Mouse (Mus musculus): ENCODE data around the gene 1700018B08Rik. TPM values are rescaled to one million over a fixed set of nuclear protein-coding genes. Genes with fewer than 3 reads are reported as not detected.
A peak's percentile ranks its signal among the peaks of the same experiment; 100 is the strongest.

Gene 1700018B08Rik
- total and polyA plus RNA-seq, 2 experiments, result not detected

DNA sequence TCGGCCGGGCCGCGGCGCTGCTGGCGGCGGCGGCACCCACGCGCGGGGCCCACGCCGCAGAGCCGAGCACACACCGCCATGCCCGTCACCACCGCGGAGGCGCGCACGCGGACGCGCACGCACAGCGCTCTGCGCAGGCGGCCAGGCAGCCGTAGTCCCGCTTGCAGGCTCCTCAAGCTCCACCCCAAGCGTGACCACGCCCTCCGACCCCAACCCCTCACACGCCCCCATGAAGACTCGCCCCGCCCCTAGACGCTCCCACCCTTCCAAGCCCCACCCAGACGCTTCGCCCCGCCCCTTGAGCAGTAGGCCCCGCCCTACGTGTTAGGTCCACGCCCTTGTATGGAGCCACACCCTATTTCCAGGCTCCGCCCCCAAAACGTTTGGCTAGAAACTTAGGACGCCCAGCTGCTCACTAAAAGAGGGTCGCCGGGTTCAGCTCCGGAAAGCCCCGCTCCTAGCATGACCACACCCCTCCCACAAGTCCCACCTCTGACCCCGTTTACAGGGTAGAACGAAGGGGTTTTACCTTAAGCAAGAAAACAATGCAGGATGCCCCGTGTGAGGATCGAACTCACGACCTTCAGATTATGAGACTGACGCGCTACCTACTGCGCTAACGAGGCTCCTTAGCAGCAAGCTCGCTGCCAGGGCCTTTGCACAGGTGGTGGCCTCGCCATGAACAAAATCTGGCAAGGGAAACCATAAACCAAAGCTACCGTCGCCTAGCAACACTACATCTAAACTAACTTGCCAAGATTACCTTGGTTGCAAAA, 34.7 kb upstream of the 1700018B08Rik start, which contains the start of gene Fbxo31:
Gene Fbxo31, minus strand, starts transcription at position 131 of the 776 bp plus-strand sequence.
- H3K9ac ChIP-seq (ENCODE audit: low read depth, low read length), result peak within 1 kb of the TSS; percentile 94
- DNase-seq (ENCODE audit: extremely low read depth, low read depth, low spot score), result peak; percentile 99
- peaks cover 33% of the 10 kb centered on the region; the same call in 1 of the 2 replicates for H3K79me2 ChIP-seq (ENCODE audit: control insufficient read depth, insufficient read depth, low read length)
- no peaks in the 10 kb centered on the region for H3K36me3 ChIP-seq (ENCODE audit: control insufficient read depth, insufficient read depth, low read length)
- under 1% methylated on average over 63 of the region's 63 CpGs for WGBS
- peak; percentile 95 for TF ChIP-seq POLR2A (IDR thresholded peaks at IDR 0.05; ENCODE audit: extremely low read depth, insufficient read depth, low read length)
- TF ChIP-seq CTCF (IDR thresholded peaks at IDR 0.05; ENCODE audit: low read depth, low read length), result no peak
- H3K4me3 ChIP-seq (ENCODE audit: insufficient read depth, low read depth, low read length), result peak within 1 kb of the TSS; percentile 87
- H3K27ac ChIP-seq (replicated peaks; ENCODE audit: insufficient read depth, low read depth, low read length), result peak within 1 kb of the TSS; percentile 98
- H3K4me1 ChIP-seq (ENCODE audit: control insufficient read depth, insufficient read depth, low read length), result peaks cover 21% of the 10 kb centered on the region
- H3K27me3 ChIP-seq (ENCODE audit: control insufficient read depth, insufficient read depth, low read length), result no peaks in the 10 kb centered on the region

DNA sequence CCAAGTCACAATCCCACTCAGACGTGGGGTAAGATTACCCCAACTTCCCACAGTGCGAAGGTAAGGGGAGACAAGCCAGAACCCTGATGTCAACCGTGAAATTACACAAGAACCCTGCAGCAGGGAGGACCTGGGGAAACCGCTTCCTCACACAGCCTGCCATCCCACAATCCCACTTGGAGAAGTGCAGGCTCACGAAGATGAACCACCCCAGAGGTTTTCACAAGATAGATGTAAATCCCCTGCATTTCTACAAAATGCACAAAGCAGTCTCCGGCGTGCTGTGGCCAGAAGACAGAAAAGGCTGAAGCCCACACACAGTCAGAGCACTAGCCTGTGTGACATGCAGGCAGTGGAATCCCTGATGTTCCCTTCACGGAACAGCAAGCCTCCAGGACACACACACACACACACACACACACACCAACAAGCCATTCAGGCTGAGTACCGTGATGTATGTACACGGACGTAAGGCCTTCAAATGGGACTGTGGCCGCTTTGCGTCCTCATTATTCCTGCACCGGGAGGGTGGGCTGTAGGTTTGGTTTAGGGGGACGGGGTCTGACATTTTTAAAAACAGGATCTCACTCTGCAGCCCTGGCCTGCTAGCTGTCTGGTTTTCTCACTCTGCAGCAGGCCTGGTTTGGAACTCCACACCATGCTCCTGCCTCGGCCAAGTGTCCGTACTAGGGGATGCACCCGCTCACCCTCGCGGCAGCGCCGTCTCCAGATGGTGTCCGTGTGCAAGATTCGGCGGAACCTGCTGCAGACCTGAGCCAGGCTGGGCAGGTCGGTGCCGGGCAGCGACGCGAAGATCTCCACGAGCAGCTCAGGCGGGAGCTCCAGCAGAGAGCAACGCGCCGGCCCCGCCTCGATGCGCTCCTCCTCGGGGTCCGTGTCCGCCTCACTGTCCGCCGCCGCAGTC, 33.9 kb upstream of the 1700018B08Rik start:
- DNase-seq (ENCODE audit: extremely low read depth, low read depth, low spot score), result peak; percentile 48
- peak overlapping the region; percentile 76 for H3K27ac ChIP-seq (replicated peaks; ENCODE audit: insufficient read depth, low read depth, low read length)
- H3K9ac ChIP-seq (ENCODE audit: low read depth, low read length), result peak overlapping the region; percentile 94
- peaks cover 38% of the 10 kb centered on the region; the same call in 1 of the 2 replicates for H3K79me2 ChIP-seq (ENCODE audit: control insufficient read depth, insufficient read depth, low read length)
- 1% methylated on average over 44 of the region's 44 CpGs for WGBS
- no peaks in the 10 kb centered on the region for H3K36me3 ChIP-seq (ENCODE audit: control insufficient read depth, insufficient read depth, low read length)
- no peaks in the 10 kb centered on the region for H3K27me3 ChIP-seq (ENCODE audit: control insufficient read depth, insufficient read depth, low read length)
- TF ChIP-seq POLR2A (IDR thresholded peaks at IDR 0.05; ENCODE audit: extremely low read depth, insufficient read depth, low read length) (no peak), CTCF (IDR thresholded peaks at IDR 0.05; ENCODE audit: low read depth, low read length) (no peak)
- H3K4me1 ChIP-seq (ENCODE audit: control insufficient read depth, insufficient read depth, low read length), result peaks cover 24% of the 10 kb centered on the region
- peak overlapping the region; percentile 87 for H3K4me3 ChIP-seq (ENCODE audit: insufficient read depth, low read depth, low read length)

DNA sequence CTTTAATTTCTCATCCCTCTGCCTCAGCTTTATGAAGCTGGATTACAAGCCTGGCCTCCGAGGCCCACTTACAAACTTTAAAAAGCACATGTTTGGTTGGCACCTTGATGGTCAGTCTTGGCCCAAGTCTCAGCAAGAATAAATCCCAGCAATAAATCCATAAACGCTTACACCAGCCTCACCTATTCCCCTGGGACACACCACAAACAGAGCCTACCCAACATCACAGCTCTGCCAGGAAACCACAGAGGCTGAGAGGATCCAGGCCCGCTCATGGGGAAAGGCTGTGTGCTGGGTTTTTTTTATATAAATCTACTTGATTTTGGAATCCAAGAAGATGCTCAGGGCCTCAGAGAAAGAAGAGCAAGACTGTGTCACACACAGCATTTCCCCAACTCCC, 31.5 kb upstream of the 1700018B08Rik start:
- no peak for DNase-seq (ENCODE audit: extremely low read depth, low read depth, low spot score)
- Histone ChIP-seq H3K27ac (replicated peaks; ENCODE audit: insufficient read depth, low read depth, low read length) (no peak overlapping the region), H3K9ac (ENCODE audit: low read depth, low read length) (no peak overlapping the region), H3K4me3 (ENCODE audit: insufficient read depth, low read depth, low read length) (no peak overlapping the region), H3K36me3 (ENCODE audit: control insufficient read depth, insufficient read depth, low read length) (no peaks in the 10 kb centered on the region), H3K27me3 (ENCODE audit: control insufficient read depth, insufficient read depth, low read length) (no peaks in the 10 kb centered on the region), H3K79me2 (ENCODE audit: control insufficient read depth, insufficient read depth, low read length) (peaks cover 42% of the 10 kb centered on the region; the same call in 1 of the 2 replicates), H3K4me1 (ENCODE audit: control insufficient read depth, insufficient read depth, low read length) (peaks cover 20% of the 10 kb centered on the region)
- 50% methylated on average over 3 of the region's 3 CpGs for WGBS
- TF ChIP-seq CTCF (IDR thresholded peaks at IDR 0.05; ENCODE audit: low read depth, low read length), result no peak
- TF ChIP-seq POLR2A (IDR thresholded peaks at IDR 0.05; ENCODE audit: extremely low read depth, insufficient read depth, low read length), result no peak

DNA sequence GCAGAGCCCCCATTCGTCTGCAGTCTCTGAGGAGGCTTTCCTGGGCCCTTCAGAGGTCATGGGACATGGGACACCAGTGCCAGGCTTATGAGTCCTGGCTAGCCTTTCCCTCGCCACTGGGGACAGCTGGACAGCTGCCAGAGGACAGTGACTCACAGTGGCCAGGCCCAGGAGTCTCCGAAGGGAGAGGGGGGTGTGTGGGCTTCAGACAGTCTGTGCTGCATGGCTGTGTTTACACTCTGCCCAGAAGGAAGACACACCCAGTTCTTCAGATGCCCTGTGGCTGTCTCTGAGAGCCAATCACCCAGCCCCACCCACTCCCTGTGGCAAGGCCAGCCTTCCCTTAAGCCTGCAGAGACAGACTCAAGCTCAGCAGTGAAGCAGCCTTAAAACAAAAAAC, 29.2 kb upstream of the 1700018B08Rik start:
- Histone ChIP-seq H3K4me3 (ENCODE audit: insufficient read depth, low read depth, low read length) (no peak overlapping the region), H3K36me3 (ENCODE audit: control insufficient read depth, insufficient read depth, low read length) (no peaks in the 10 kb centered on the region), H3K27me3 (ENCODE audit: control insufficient read depth, insufficient read depth, low read length) (no peaks in the 10 kb centered on the region), H3K27ac (replicated peaks; ENCODE audit: insufficient read depth, low read depth, low read length) (no peak overlapping the region), H3K9ac (ENCODE audit: low read depth, low read length) (0 out of 2 replicates have a peak overlapping the region, but pooled peaks have one; percentile 3), H3K79me2 (ENCODE audit: control insufficient read depth, insufficient read depth, low read length) (peaks cover 48% of the 10 kb centered on the region; the same call in 1 of the 2 replicates), H3K4me1 (ENCODE audit: control insufficient read depth, insufficient read depth, low read length) (peaks cover 22% of the 10 kb centered on the region)
- WGBS, result 12% methylated on average over 3 of the region's 3 CpGs
- peak; percentile 48 for DNase-seq (ENCODE audit: extremely low read depth, low read depth, low spot score)
- TF ChIP-seq CTCF (IDR thresholded peaks at IDR 0.05; ENCODE audit: low read depth, low read length) (peak; percentile 31; the same call in 1 of the 2 replicates), POLR2A (IDR thresholded peaks at IDR 0.05; ENCODE audit: extremely low read depth, insufficient read depth, low read length) (no peak)

DNA sequence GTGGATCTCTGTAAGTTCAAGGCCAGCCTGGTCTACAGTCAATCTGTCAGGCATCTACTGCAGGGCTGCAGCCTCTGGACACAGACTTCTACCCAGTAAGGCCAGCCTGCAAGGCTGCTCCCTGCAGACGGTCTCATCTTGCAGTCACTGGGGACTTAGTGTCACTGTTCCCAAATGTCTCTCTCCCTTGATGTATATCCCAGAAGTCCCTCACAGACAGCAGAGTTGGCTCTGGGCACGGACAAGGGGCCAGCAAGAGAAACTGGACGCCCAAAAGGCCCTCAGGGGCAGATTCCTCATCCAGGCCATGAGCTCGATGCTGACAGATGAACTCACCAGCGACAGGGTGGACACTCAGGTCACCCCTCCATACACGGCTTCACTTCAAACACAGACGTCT, 28.0 kb upstream of the 1700018B08Rik start:
- Histone ChIP-seq H3K27me3 (ENCODE audit: control insufficient read depth, insufficient read depth, low read length) (no peaks in the 10 kb centered on the region), H3K27ac (replicated peaks; ENCODE audit: insufficient read depth, low read depth, low read length) (no peak overlapping the region), H3K4me3 (ENCODE audit: insufficient read depth, low read depth, low read length) (no peak overlapping the region), H3K9ac (ENCODE audit: low read depth, low read length) (no peak overlapping the region), H3K36me3 (ENCODE audit: control insufficient read depth, insufficient read depth, low read length) (no peaks in the 10 kb centered on the region), H3K4me1 (ENCODE audit: control insufficient read depth, insufficient read depth, low read length) (peaks cover 21% of the 10 kb centered on the region), H3K79me2 (ENCODE audit: control insufficient read depth, insufficient read depth, low read length) (peaks cover 50% of the 10 kb centered on the region; the same call in 1 of the 2 replicates)
- TF ChIP-seq CTCF (IDR thresholded peaks at IDR 0.05; ENCODE audit: low read depth, low read length) (no peak), POLR2A (IDR thresholded peaks at IDR 0.05; ENCODE audit: extremely low read depth, insufficient read depth, low read length) (no peak)
- DNase-seq (ENCODE audit: extremely low read depth, low read depth, low spot score), result no peak
- 93% methylated on average over 7 of the region's 7 CpGs for WGBS

All from liver, adult 2 months (tissue).